Mouse (Mus musculus) liver, postnatal 0 days (tissue): ENCODE measurements at regions not wholly inside any gene's neighbourhood (a gene's known extent, or its start where the extent isn't known, plus 50 kb on each side); places are given as distances from the start of the nearest gene placed in this dataset.
"Not testable (repeated sequence)": the region's sequence is repeated elsewhere in the genome, so short reads cannot be mapped to it uniquely, and the experiment has no call there.

ENCODE experiments used
- ATAC-seq: fragments of 200-750 bp; cut with Nextera tagmentation; 2 replicates; pipeline ENCODE4 v1.8.0; 2017; ENCODE audit warnings: mild to moderate bottlenecking, moderate library complexity
- DNase-seq: peaks from one replicate; pipeline ENCODE4 v3.0.0-alpha.2; 2016
- H3K27ac ChIP-seq: fragments of 300-500 bp; sonication (generic); 2 replicates; pipeline ENCODE4 v1.5.1; 2014; ENCODE audit warnings: antibody characterized with exemption, moderate library complexity, mild to moderate bottlenecking, low read depth
- H3K27me3 ChIP-seq: fragments of 300-500 bp; sonication (generic); 2 replicates; pipeline ENCODE4 v1.6.1; 2014; ENCODE audit warnings: low read length, control low read depth, mixed read lengths; ENCODE audit not compliant: insufficient read depth
- H3K36me3 ChIP-seq: fragments of 300-500 bp; sonication (generic); replicated peaks from 2 replicates; pipeline ENCODE4 v1.6.1; 2014; ENCODE audit warnings: mild to moderate bottlenecking, control low read depth, low read length, moderate library complexity, mixed read lengths; ENCODE audit not compliant: insufficient read depth
- H3K4me1 ChIP-seq: fragments of 300-500 bp; sonication (generic); 2 replicates; pipeline ENCODE4 v1.6.1; 2014; ENCODE audit warnings: antibody characterized with exemption, mild to moderate bottlenecking, control low read depth; ENCODE audit not compliant: insufficient read depth
- H3K4me2 ChIP-seq: fragments of 300-500 bp; sonication (generic); 2 replicates; pipeline ENCODE4 v1.6.1; 2014; ENCODE audit warnings: low read depth, mild to moderate bottlenecking, low read length, moderate library complexity, mixed read lengths
- H3K4me3 ChIP-seq: fragments of 300-500 bp; sonication (generic); 2 replicates; pipeline ENCODE4 v1.5.1; 2014; ENCODE audit warnings: low read depth, low read length
- H3K9ac ChIP-seq: fragments of 300-500 bp; sonication (generic); replicated peaks from 2 replicates; pipeline ENCODE4 v1.6.1; 2014; ENCODE audit warnings: mild to moderate bottlenecking, moderate library complexity
- H3K9me3 ChIP-seq: fragments of 300-500 bp; sonication (generic); 2 replicates; pipeline ENCODE4 v1.6.1; 2016; ENCODE audit warnings: mild to moderate bottlenecking, control low read depth, low read length, mixed read lengths
- CTCF ChIP-seq: sonication (generic); IDR thresholded peaks from 2 replicates; pipeline ENCODE4 v1.5.1; 2016; ENCODE audit warnings: antibody characterized with exemption, low read depth
- WGBS: fragments of 180-500 bp; shearing (Covaris S2); extraction: QIAGEN DNeasy Blood & Tissue Kit; methylation state at CpG from one replicate; pipeline ENCODE4 v1.1.7; 2014; ENCODE audit not compliant: insufficient replicate concordance; 5-methylcytosine and 5-hydroxymethylcytosine counted together

DNA sequence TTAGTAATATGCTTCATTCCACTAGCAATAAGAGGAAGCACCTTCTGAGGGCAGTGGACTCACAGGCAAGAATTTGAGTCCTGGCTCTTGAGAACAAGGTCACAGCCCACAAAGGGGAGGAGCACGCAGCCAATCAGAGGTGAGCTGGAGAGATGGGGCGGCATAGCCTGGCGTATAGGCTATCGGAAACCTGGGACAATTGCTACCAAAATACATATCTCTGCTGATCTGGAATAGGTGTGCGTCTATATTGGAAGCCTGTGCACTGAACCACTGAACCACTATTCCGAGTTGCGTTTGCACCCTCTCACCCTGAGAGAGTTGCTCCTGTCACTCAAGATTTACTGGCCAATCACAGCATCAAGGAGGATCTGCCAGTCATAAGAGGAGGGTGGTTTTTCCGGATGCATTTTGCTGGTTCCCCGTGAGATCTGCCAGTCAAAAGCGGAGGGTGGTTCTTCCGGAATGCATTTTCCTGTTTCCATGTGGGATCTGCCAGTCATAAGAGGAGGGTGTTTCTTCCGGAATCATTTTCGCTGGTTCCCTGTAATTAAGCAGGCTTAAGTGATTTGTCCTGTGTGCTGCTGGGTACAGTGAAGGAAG is 80.1 kb upstream of the Riok2 start:
- H3K9me3 ChIP-seq, H3K4me1 ChIP-seq, H3K27me3 ChIP-seq, H3K36me3 ChIP-seq: not testable (repeated sequence)
- peak overlapping the region; percentile 51 for H3K4me3 ChIP-seq
- H3K9ac ChIP-seq: peak overlapping the region; percentile 47
- DNase-seq: peak; percentile 74
- H3K27ac ChIP-seq: peak overlapping the region; percentile 29; the same call in 1 of the 2 replicates
- peak overlapping the region; percentile 60; the same call in 1 of the 2 replicates for H3K4me2 ChIP-seq
- TF ChIP-seq CTCF: 0 out of 2 replicates have a peak, but pooled peaks have one; percentile 11
- under 1% methylated on average over 13 of the region's 13 CpGs for WGBS
- ATAC-seq: peak; percentile 99

DNA sequence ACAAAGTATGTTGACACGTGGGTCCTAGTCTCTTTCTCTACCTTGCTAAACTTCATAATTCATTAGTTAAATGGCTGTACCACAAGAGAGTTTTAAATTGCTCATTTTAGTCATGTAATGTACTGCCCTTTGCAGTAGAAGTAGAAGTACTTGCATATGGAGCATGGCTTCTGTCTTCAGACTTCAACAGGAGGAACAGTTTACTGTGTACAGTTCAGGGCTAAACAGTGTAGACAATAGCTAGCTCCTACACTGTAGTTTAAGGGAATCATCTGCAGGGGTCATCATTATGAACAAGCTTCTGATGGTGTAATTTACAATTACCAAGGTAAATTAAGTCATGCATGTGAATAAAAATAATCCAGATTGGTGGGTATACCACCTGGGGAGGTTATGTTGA is 79.1 kb upstream of the Riok2 start:
- not testable (repeated sequence) for H3K9me3 ChIP-seq, H3K36me3 ChIP-seq, H3K9ac ChIP-seq, ATAC-seq, H3K27ac ChIP-seq, H3K4me1 ChIP-seq, H3K27me3 ChIP-seq, DNase-seq
- Histone ChIP-seq H3K4me3 (peak overlapping the region; percentile 51), H3K4me2 (peak overlapping the region; percentile 60)
- WGBS: 3% methylated on average over 1 of the region's 1 CpGs

DNA sequence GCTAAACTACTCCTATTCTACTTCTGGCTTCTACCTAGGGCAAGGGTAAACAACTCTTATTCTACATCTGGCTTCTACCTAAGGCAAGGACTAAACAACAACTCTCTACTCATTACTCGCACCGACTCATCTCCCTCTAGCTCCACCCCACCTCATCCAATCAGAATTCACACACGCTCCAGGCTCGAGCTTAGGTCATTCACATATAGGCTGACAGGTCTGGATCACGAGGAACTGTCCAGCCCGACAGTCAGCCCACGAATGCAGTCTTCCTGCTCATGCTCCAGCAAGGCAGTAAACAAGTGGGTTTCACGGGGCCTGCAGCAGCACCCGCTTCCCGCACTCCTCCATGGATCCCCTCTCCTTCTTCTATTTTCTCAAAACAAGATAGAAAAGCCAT is 70.6 kb upstream of the Riok2 start:
- not testable (repeated sequence) for H3K9ac ChIP-seq, H3K36me3 ChIP-seq, DNase-seq, H3K4me1 ChIP-seq, H3K9me3 ChIP-seq, H3K27me3 ChIP-seq, H3K4me3 ChIP-seq, H3K27ac ChIP-seq, H3K4me2 ChIP-seq, ATAC-seq
- WGBS: 96% methylated on average over 10 of the region's 10 CpGs
